Mouse (Mus musculus): ENCODE measurements at regions not wholly inside any gene's neighbourhood (a gene's known extent, or its start where the extent isn't known, plus 50 kb on each side); places are given as distances from the start of the nearest gene placed in this dataset.
A peak's percentile ranks its signal among the peaks of the same experiment; 100 is the strongest.

- peak; percentile 5 for DNase-seq
Measured at GRCm38 (mm10) chr1:30540088-30540698, 333.5 kb downstream of the Phf3 start.

- DNase-seq = no peak
Measured at GRCm38 (mm10) chr1:30536989-30537975, 336.4 kb downstream of the Phf3 start.

GRCm38 (mm10) chr1:30517348-30517747 lies 356.4 kb downstream of the Phf3 start:
- DNase-seq = no peak

GRCm38 (mm10) chr1:30515846-30516245 lies 357.9 kb downstream of the Phf3 start:
- DNase-seq = no peak

GRCm38 (mm10) chr1:30503224-30503623 lies 370.5 kb downstream of the Phf3 start:
- peak; percentile 9 for DNase-seq

- no peak for DNase-seq
Measured at GRCm38 (mm10) chr1:30460295-30460958, 413.3 kb downstream of the Phf3 start.

GRCm38 (mm10) chr1:30437964-30438363 lies 435.8 kb downstream of the Phf3 start:
- DNase-seq = no peak

- no peak for DNase-seq
Measured at GRCm38 (mm10) chr1:30416582-30416981, 457.1 kb downstream of the Phf3 start.

- DNase-seq = no peak
Measured at GRCm38 (mm10) chr1:30414881-30415439, 458.8 kb downstream of the Phf3 start.
